Mouse (Mus musculus): ENCODE measurements at regions not wholly inside any gene's neighbourhood (a gene's known extent, or its start where the extent isn't known, plus 50 kb on each side); places are given as distances from the start of the nearest gene placed in this dataset.

GRCm38 (mm10) chr8:62284378-62285110 is 161.6 kb upstream of the Anxa10 start:
- peak; percentile 78 for DNase-seq

GRCm38 (mm10) chr8:62250551-62250950 is 127.6 kb upstream of the Anxa10 start:
- no peak for DNase-seq
